Comparison of ENCODE assay signal across 8 mouse cellular contexts in the genomic region with DNA sequence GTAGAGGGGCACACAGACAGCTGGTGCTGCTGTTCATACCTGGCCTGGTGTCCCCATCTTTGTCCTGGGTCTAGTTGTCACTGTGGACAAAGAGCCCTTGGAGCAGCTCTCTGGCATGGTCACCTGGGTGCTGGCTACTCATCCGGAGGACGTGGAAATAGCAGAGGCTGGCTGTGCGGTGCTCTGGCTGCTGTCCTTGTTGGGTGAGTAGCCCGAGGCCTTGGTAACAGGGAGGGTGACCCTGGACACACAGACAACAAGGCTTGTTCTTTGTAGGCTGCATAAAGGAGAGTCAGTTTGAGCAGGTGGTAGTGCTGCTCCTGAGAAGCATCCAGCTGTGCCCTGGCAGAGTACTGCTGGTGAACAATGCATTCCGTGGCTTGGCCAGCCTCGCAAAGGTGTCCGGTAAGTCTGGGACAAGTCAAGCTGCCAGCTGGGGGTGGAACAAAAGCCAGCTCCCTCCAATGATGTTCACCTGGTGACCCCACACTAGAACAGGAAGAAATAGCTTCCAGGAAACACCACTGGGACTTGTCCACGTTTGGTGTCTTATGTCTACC.
"Had no signal": no experiment of that assay in that cellular context is flagged by ENCODE, and none has a peak within 500 bp of the region (broad histone marks: within the 10 kb centered on the region; RNA-seq: fewer than 3 reads in every experiment).

No protein-coding gene starts in this region.

- DNase-seq: kidney, postnatal 36 days; layer of hippocampus, adult 9-11 months; liver; liver, embryonic 13.5 days; liver, postnatal 0 days; lung, postnatal 14 days; right cerebral cortex, postnatal 14 days; thymus, postnatal 4 days had no signal
